Mouse (Mus musculus) forebrain, postnatal 0 days (tissue): ENCODE measurements around the gene Pabpc1l. TPM values are rescaled to one million over a fixed set of nuclear protein-coding genes. Genes with fewer than 3 reads are reported as not detected.

ENCODE experiments used
- ATAC-seq: fragments of 200-750 bp; cut with Nextera tagmentation; 2 replicates; pipeline ENCODE4 v1.8.0; 2017; ENCODE audit warnings: mild to moderate bottlenecking, moderate library complexity
- DNase-seq: peaks from one replicate; pipeline ENCODE4 v3.0.0-alpha.2; 2015
- H3K27ac ChIP-seq: fragments of 300-500 bp; sonication (generic); 2 replicates; pipeline ENCODE4 v1.5.1; 2014; ENCODE audit warnings: low read depth, mild to moderate bottlenecking, antibody characterized with exemption, low read length, moderate library complexity, mixed read lengths
- H3K27me3 ChIP-seq: fragments of 300-500 bp; sonication (generic); 2 replicates; pipeline ENCODE4 v1.6.1; 2014; ENCODE audit warnings: mild to moderate bottlenecking, low read length, mixed read lengths; ENCODE audit not compliant: insufficient read depth
- H3K36me3 ChIP-seq: fragments of 300-500 bp; sonication (generic); 2 replicates; pipeline ENCODE4 v1.6.1; 2014; ENCODE audit warnings: mild to moderate bottlenecking, moderate library complexity; ENCODE audit not compliant: insufficient read depth
- H3K4me1 ChIP-seq: fragments of 300-500 bp; sonication (generic); 2 replicates; pipeline ENCODE4 v1.6.1; 2014; ENCODE audit warnings: antibody characterized with exemption; ENCODE audit not compliant: insufficient read depth
- H3K4me2 ChIP-seq: fragments of 300-500 bp; sonication (generic); 2 replicates; pipeline ENCODE4 v1.6.1; 2014; ENCODE audit warnings: low read depth, mild to moderate bottlenecking, moderate library complexity
- H3K4me3 ChIP-seq: fragments of 300-500 bp; sonication (generic); 2 replicates; pipeline ENCODE4 v1.5.1; 2014; ENCODE audit warnings: low read depth, low read length, mixed read lengths
- H3K9ac ChIP-seq: fragments of 300-500 bp; sonication (generic); 2 replicates; pipeline ENCODE4 v1.6.1; 2014; ENCODE audit warnings: mild to moderate bottlenecking
- H3K9me3 ChIP-seq: fragments of 300-500 bp; sonication (generic); 2 replicates; pipeline ENCODE4 v1.6.1; 2016; ENCODE audit warnings: low read length
- CTCF ChIP-seq: sonication (generic); IDR thresholded peaks from 2 replicates; pipeline ENCODE4 v1.5.1; 2016; ENCODE audit warnings: antibody characterized with exemption, control low read depth, low read depth
- WGBS: fragments of 180-500 bp; shearing (Covaris S2); extraction: QIAGEN DNeasy Blood & Tissue Kit; methylation state at CpG from one replicate; pipeline ENCODE4 v1.1.7; 2014; 5-methylcytosine and 5-hydroxymethylcytosine counted together
- polyA plus RNA-seq: library from polyadenylated mRNA; unstranded; fragments of >200 nt; fragmentation: Nextera tagmentation; extraction: Ambion mirVana; gene quantifications from 2 replicates; pipeline ENCODE4 v1.2.1, GENCODE M21; 2015
- total RNA-seq: library from RNA; depleted of rRNA; stranded (reverse); fragments of >200 nt; gene quantifications from 2 replicates; pipeline ENCODE4 v1.2.3, GENCODE M21; 2014

Pabpc1l gene
- total and polyA plus RNA-seq, 2 experiments from 2014 or later: 0.71 to 2.6 TPM

GRCm38 (mm10) chr2:163996899-163997298, 28.4 kb upstream of the Pabpc1l start:
- Histone ChIP-seq H3K4me3 (no peak overlapping the region), H3K9ac (no peak overlapping the region)

DNA sequence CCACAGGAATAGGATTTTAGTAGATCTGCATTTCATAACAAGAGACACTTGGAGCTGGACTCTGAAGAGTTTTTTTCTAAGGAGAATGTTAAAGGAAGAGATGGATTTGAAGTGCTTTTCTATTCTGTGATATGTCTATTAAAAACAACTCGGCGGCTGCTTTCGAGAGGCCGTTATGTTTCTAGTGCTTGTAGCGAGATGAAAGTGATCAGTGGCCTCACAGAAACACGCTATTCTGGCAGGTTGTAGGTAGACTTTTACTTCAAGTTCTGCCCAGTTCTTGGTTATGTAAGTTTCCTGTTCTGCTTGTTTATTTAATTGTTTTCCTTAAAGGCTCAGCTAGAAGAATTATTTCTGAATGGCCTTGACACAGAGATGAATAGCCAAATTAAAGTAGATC, 26.3 kb upstream of the Pabpc1l start:
- Histone ChIP-seq H3K9me3 (no peaks in the 10 kb centered on the region), H3K9ac (no peak overlapping the region), H3K4me2 (no peak overlapping the region), H3K27ac (no peak overlapping the region), H3K36me3 (peaks cover 9% of the 10 kb centered on the region), H3K4me1 (peaks cover 15% of the 10 kb centered on the region; the same call in 1 of the 2 replicates), H3K27me3 (no peaks in the 10 kb centered on the region), H3K4me3 (no peak overlapping the region)
- no peak for ATAC-seq
- no peak for DNase-seq
- 91% methylated on average over 6 of the region's 6 CpGs for WGBS
- TF ChIP-seq CTCF: no peak

More at GRCm38 (mm10) chr2:163996899-163997298, 28.4 kb upstream of the Pabpc1l start:
- Histone ChIP-seq H3K36me3 (peaks cover 9% of the 10 kb centered on the region; the same call in 1 of the 2 replicates), H3K4me2 (peak overlapping the region; percentile 59; the same call in 1 of the 2 replicates), H3K4me1 (peaks cover 15% of the 10 kb centered on the region; the same call in 1 of the 2 replicates), H3K9me3 (no peaks in the 10 kb centered on the region), H3K27me3 (no peaks in the 10 kb centered on the region), H3K27ac (no peak overlapping the region)
- 71% methylated on average over 5 of the region's 5 CpGs for WGBS
- no peak for TF ChIP-seq CTCF
- DNase-seq: no peak
- ATAC-seq: no peak

- Histone ChIP-seq H3K27me3 (no peaks in the 10 kb centered on the region), H3K4me1 (peaks cover 6% of the 10 kb centered on the region; the same call in 1 of the 2 replicates), H3K27ac (no peak overlapping the region), H3K36me3 (peaks cover 9% of the 10 kb centered on the region), H3K4me2 (no peak overlapping the region), H3K9me3 (no peaks in the 10 kb centered on the region), H3K4me3 (no peak overlapping the region), H3K9ac (no peak overlapping the region)
- no peak for DNase-seq
- 96% methylated on average over 3 of the region's 3 CpGs for WGBS
- no peak for TF ChIP-seq CTCF
- no peak for ATAC-seq
These were observed 22.6 kb upstream of the Pabpc1l start for GRCm38 (mm10) chr2:164002637-164003036.

DNA sequence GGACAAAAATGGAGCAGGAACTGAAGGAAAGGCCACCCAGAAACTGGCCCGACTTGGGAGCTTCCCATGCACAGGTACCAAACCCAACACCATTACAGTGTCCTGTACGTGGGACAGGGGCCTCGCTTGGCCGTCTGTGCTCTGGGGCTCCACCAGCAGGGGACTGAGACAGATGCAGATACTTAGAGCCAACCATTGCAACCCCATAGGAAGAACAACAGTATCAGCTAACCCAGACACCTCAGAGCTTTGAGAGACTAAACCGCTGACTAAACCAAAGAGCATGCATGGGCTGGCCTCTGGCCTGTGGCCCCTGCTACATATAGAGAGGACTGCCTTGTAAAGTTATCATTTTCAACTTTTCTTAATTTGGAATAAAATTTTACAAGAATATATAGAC, 20.7 kb upstream of the Pabpc1l start:
- Histone ChIP-seq H3K36me3 (no peaks in the 10 kb centered on the region; the same call in 1 of the 2 replicates), H3K4me2 (no peak overlapping the region), H3K9ac (no peak overlapping the region), H3K27ac (no peak overlapping the region), H3K27me3 (no peaks in the 10 kb centered on the region), H3K4me3 (no peak overlapping the region), H3K9me3 (no peaks in the 10 kb centered on the region), H3K4me1 (peaks cover 3% of the 10 kb centered on the region; the same call in 1 of the 2 replicates)
- ATAC-seq (no peak), DNase-seq (no peak)
- WGBS: 84% methylated on average over 5 of the region's 5 CpGs
- TF ChIP-seq CTCF: no peak

DNA sequence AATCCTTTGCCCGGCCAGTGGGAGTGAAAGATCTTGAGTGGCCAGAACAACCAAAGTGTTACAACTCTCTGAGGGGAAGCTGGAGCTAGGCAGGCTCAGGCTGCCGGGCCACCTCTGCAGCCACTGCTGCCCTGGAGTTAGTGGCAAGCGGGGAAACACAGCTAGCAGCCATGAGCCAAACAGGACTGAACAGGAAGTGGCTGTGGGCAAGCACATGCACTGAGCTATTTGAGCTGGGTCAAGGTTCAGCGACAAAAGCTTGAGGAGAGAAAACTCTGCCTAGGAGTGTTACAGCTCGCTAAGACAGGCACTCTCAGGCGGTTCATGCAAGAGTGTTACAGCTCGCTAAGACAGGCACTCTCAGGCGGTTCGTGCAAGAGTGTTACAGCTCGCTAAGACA, 18.3 kb upstream of the Pabpc1l start:
- ATAC-seq (no peak), DNase-seq (no peak)
- Histone ChIP-seq H3K4me1 (peaks cover 3% of the 10 kb centered on the region; the same call in 1 of the 2 replicates), H3K4me3 (no peak overlapping the region), H3K9ac (no peak overlapping the region), H3K27ac (peak overlapping the region; percentile 72), H3K36me3 (peaks cover 5% of the 10 kb centered on the region; the same call in 1 of the 2 replicates), H3K27me3 (no peaks in the 10 kb centered on the region), H3K9me3 (no peaks in the 10 kb centered on the region), H3K4me2 (no peak overlapping the region)
- WGBS: 83% methylated on average over 10 of the region's 10 CpGs
- TF ChIP-seq CTCF: no peak

GRCm38 (mm10) chr2:164007547-164007946, 17.7 kb upstream of the Pabpc1l start:
- 85% methylated on average over 8 of the region's 8 CpGs for WGBS
- Histone ChIP-seq H3K4me3 (no peak overlapping the region), H3K27me3 (no peaks in the 10 kb centered on the region), H3K27ac (peak overlapping the region; percentile 84), H3K36me3 (peaks cover 11% of the 10 kb centered on the region), H3K9me3 (no peaks in the 10 kb centered on the region), H3K9ac (no peak overlapping the region), H3K4me1 (peaks cover 3% of the 10 kb centered on the region; the same call in 1 of the 2 replicates), H3K4me2 (no peak overlapping the region)
- no peak for TF ChIP-seq CTCF
- no peak for ATAC-seq
- DNase-seq: no peak

- Histone ChIP-seq H3K4me3 (no peak overlapping the region), H3K27ac (peak overlapping the region; percentile 84), H3K4me1 (peaks cover 3% of the 10 kb centered on the region; the same call in 1 of the 2 replicates), H3K27me3 (no peaks in the 10 kb centered on the region), H3K9ac (no peak overlapping the region), H3K4me2 (no peak overlapping the region), H3K9me3 (no peaks in the 10 kb centered on the region), H3K36me3 (peaks cover 14% of the 10 kb centered on the region; the same call in 1 of the 2 replicates)
- 31% methylated on average over 2 of the region's 2 CpGs for WGBS
- no peak for TF ChIP-seq CTCF
- peak; percentile 58 for DNase-seq
- ATAC-seq: peak; percentile 75
These were observed 17.2 kb upstream of the Pabpc1l start for GRCm38 (mm10) chr2:164007987-164008545.
